Mouse (Mus musculus): ENCODE results near the gene Olfr849.

The Olfr849 gene

GRCm38 (mm10) chr9:19439966-19440365 lies at the start of gene Olfr849:
Gene Olfr849 (plus strand): TSS chr9:19440266.
- DNase-seq (ENCODE audit: inconsistent ontology term) = no peak

GRCm38 (mm10) chr9:19478148-19478547 lies 38.1 kb downstream of the Olfr849 start, which contains the start of gene Olfr850:
Gene Olfr850 (minus strand): TSS chr9:19478248.
- no peak for DNase-seq (ENCODE audit: inconsistent ontology term)

- DNase-seq (ENCODE audit: inconsistent ontology term) = no peak
Measured at GRCm38 (mm10) chr9:19492995-19493394, 52.9 kb downstream of the Olfr849 start, which contains the start of gene Olfr851. Gene Olfr851 (plus strand): TSS chr9:19493295.
